Mouse (Mus musculus) B cell, adult 2 months (primary cell): ENCODE measurements around the gene Gnai3.

Experiments
- DNase-seq, 2 experiments: peaks; one replicate each; pipeline ENCODE4 v3.0.0; 2022

Gene Gnai3

DNA sequence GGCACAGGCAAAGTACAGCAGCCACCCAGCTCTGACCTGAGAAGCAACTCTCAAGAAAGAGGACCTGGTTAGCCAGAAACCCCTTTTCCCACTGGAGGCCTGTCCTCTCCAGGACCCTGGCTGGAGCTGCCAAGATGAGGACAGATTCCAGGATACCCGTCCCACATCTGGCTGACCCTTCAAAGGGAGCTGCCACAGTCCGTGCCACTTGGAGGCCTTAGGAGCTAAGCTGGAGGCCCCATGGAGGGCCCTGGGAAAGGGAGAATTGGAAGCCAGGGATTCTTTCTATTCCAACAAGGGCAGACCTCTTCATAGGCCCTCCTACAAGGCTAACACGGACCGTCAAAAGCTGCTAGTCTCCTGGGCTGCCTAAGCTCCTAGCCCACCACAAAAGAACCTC, 64.3 kb downstream of the Gnai3 start:
- DNase-seq: no peak

DNA sequence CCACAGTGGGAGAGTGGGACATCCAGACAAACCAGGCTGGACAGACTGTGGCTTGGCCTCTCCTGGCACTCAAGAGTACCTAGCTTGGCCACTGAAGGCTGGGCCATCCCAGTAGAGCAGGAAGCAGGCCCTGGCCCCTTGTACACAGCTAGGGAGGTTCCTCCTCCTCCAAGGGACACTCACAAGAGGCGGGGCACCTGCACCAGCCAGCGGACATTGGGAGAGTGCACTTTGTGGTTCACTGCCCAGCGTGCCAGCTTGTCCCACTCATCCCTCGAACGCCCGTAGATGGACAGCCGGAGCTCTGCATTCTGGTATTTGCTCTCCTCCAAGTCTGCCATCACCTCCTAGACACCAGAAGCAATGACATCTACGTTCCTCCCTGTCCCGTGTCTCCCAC, 69.1 kb downstream of the Gnai3 start:
- no peak for DNase-seq

GRCm38 (mm10) chr3:108072983-108073569, 72.9 kb downstream of the Gnai3 start:
- DNase-seq: no peak

GRCm38 (mm10) chr3:108070295-108071293, 75.4 kb downstream of the Gnai3 start:
- DNase-seq: peak; percentile 87

DNA sequence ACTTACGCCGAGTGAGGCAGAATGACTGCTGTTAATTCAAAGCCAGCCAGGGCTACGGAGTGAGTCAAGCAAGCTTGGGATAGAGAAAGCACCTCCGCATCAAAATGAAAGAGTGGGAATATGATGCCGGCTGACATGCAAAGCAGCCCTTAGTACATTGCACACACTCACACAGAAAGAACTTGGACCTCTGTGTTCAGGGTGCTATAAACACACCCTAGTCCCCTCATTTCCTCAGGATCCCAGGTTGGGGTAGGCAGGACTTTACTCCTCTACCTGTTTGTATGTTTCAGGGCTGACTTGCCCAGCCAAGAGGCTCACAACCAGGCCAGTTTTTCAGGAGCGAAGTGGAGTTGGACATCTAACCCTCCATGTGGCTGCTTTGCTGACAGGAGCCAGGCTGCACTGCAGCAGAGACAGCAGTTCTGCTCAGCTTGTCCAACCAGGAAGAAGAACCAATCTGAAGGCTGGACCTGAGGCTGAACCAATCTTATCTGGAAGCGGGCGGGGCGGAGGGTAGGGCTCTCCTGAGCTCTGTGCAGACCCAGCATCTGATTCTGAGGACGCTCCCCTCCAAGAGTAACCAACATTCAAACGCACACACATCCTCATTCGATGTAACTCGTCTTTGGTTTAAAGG, 76.6 kb downstream of the Gnai3 start:
- DNase-seq: no peak

DNA sequence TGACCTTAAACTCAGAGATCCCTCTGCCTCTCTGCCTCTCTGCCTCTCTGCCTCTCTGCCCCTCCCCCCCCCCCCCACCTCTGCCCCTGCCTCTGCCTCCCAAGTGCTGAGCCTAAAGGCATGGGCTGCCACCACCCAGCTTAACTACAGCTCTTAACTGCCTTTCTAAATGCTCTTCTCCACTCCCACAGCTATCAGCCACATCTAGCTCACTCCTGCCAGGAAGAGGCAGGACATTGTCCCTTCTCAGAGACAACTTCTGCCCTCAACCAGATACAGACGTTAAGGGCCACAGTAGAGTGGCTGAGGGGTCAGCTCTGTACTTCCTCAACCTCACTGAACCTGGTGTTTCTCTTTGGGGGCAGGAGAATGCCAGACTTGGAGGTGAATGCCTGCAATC, 77.1 kb downstream of the Gnai3 start:
- no peak for DNase-seq

DNA sequence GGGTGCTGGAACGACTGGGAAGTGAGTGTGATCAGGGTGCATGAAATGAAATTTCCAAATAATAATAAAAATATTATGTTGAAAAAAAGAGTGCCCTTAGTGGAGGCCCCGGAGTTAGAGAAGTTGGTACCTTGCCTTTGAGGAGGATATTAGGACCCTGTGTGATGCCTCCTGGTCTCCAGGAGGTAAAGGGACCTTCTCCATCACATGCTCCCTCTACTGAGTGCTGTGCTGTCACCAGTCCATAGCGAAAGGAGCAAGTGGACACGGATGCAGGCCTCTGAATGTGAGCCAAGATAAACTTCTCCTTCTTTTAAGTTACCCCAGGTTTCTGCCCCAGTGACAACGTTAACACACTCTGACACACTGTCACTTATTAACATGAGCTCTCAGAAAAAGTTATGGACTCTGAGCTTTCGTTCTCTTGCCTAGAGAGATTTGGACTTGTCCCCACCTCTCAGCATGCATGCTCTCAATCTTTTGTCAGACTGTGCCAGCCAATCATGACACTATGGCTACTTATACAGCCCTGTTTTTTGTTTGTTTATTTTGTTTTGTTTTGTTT, 78.5 kb downstream of the Gnai3 start:
- DNase-seq: no peak

DNA sequence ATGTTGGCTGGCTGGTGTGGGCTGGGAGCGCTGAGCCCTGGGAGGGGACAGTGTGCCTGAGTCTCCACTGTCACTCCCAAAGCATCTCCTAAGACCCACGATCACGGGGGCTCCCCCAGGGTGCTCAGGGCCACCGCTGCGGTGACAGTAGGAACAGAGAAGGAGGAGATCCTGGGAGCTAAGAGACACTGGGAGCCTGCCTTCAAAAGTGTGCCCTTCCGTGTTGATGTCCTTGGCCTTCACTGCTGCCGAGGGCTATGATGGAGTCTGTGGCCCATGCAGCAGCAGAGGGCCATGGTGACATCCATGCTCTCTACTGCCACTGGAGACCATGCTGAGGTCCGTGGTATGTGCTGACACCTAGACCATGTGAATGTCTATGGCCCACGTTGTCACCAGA, 80.4 kb downstream of the Gnai3 start:
- no peak for DNase-seq

- no peak for DNase-seq
Observed at GRCm38 (mm10) chr3:108064672-108065071, 81.3 kb downstream of the Gnai3 start.

DNA sequence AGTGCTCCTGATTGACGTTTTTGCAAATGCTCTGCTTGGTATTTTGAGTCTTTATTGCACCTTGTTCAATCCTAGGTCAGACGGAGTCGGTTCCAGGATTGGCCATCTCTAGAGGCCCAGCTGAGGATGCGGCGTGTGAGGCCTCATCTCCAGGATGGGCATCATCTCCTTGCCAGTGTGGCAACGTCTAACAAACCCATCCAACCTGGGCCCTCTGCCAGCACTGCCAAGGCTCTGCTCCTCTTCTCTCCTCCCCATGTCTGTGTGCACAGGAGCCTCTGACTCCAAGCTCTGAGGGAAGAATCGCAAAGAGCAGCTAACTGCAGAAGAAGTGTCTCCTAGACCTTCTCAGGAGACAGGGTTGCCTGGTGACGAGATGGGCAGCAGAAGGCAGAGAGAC, 83.3 kb downstream of the Gnai3 start:
- no peak for DNase-seq

- peak; percentile 63 for DNase-seq
Observed at GRCm38 (mm10) chr3:108061420-108061819, 84.5 kb downstream of the Gnai3 start.
